Mouse (Mus musculus) erythroblast, embryonic 14.5 days (primary cell): ENCODE results near the gene Macrod1.

Experiments
- GATA1 ChIP-seq: IDR thresholded peaks from 2 replicates; pipeline ENCODE4 v1.6.1; 2012; ENCODE audit warnings: low read length, inconsistent platforms, mixed read lengths
- TAL1 ChIP-seq: IDR thresholded peaks from 3 replicates; pipeline ENCODE4 v1.6.1; 2012; ENCODE audit warnings: low read length, inconsistent platforms, mixed read lengths

DNA sequence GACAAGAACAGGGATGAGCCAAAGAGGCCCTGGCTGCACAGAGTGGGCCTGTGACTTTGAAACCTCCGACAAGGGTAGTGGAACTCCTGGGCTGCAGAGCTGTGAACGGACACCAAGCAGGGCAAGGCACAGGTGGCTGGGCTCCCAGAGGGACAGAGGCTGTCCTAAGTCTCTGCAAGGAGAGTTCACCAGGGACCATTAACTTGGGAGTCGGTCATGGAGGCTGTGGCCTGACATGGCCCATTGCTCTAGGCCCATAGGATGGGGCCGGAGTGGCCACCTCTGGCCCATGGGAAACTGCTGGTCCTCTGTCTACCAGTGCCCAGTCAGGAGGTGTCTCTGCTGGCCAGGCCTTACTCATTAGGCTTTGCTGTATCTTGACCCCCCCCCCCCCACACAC is 55.1 kb downstream of the Macrod1 start:
- TF ChIP-seq TAL1 (no peak), GATA1 (no peak)
